Comparison of ENCODE assay signal across 11 mouse cellular contexts in genomic region chr4:45279292-45279691, GRCm38 (mm10). TPM values are rescaled to one million over a fixed set of nuclear protein-coding genes. Genes with fewer than 3 reads are reported as not detected.
DNase-seq lines count a peak whose midpoint lies in the region; ATAC-seq and TF ChIP-seq lines count a peak whose summit lies in the region.
"Had no signal": no experiment of that assay in that cellular context is flagged by ENCODE, and none has a peak within 500 bp of the region (broad histone marks: within the 10 kb centered on the region; RNA-seq: fewer than 3 reads in every experiment).

No protein-coding gene starts in this region.

- H3K4me1 ChIP-seq in kidney, embryonic 15.5 days: no peaks in the 10 kb centered on the region
- no peaks in the 10 kb centered on the region for H3K4me1 ChIP-seq in kidney, embryonic 16.5 days (ENCODE audit: insufficient read depth, low read length)
- no peaks in the 10 kb centered on the region; the same call in 1 of the 2 replicates for H3K4me1 ChIP-seq in testis, adult 2 months (ENCODE audit: control insufficient read depth, insufficient read depth, low read length)
- H3K4me1 ChIP-seq: heart, embryonic 15.5 days; intestine, embryonic 15.5 days had no signal

- no peak overlapping the region for H3K4me2 ChIP-seq in kidney, embryonic 15.5 days
- no peak overlapping the region for H3K4me2 ChIP-seq in kidney, embryonic 16.5 days (replicated peaks; ENCODE audit: low read depth, low read length)
- H3K4me2 ChIP-seq: heart, embryonic 15.5 days; intestine, embryonic 15.5 days had no signal

- ATAC-seq in kidney, embryonic 15.5 days (replicated peaks; ENCODE audit: low FRiP score): 0 out of 2 replicates have a peak, but pooled peaks have one; percentile 15
- no peak; the same call in 1 of the 2 replicates for ATAC-seq in kidney, embryonic 16.5 days (ENCODE audit: low FRiP score, low TSS enrichment)
- ATAC-seq in granulocyte monocyte progenitor cell, adult 5-6 weeks (replicated peaks; ENCODE audit: poor library complexity, severe bottlenecking): peak; percentile 46

- H3K9me3 ChIP-seq in kidney, embryonic 15.5 days (replicated peaks): no peaks in the 10 kb centered on the region
- no peaks in the 10 kb centered on the region for H3K9me3 ChIP-seq in kidney, embryonic 16.5 days (ENCODE audit: low read length)
- H3K9me3 ChIP-seq: heart, embryonic 15.5 days; intestine, embryonic 15.5 days had no signal

- WGBS in kidney, embryonic 15.5 days: 51% methylated on average over 8 of the region's 8 CpGs
- 67% methylated on average over 8 of the region's 8 CpGs for WGBS in kidney, embryonic 16.5 days

- no peak for TF ChIP-seq POLR2A in testis, adult 2 months (IDR thresholded peaks at IDR 0.05; ENCODE audit: control insufficient read depth, low read depth, low read length)

- no peak overlapping the region for H3K27ac ChIP-seq in kidney, embryonic 15.5 days
- no peak overlapping the region for H3K27ac ChIP-seq in kidney, embryonic 16.5 days (ENCODE audit: low read length)
- H3K27ac ChIP-seq in testis, adult 2 months (ENCODE audit: control insufficient read depth, insufficient read depth, low read depth, low read length): no peak overlapping the region
- H3K27ac ChIP-seq: heart, embryonic 15.5 days; intestine, embryonic 15.5 days had no signal

- TF ChIP-seq CTCF in testis, adult 2 months (IDR thresholded peaks at IDR 0.05; ENCODE audit: control insufficient read depth, insufficient read depth, insufficient replicate concordance, low read depth, low read length): peak; percentile 12; the same call in 1 of the 2 replicates

- H3K4me3 ChIP-seq in kidney, embryonic 15.5 days (replicated peaks): no peak overlapping the region
- no peak overlapping the region for H3K4me3 ChIP-seq in kidney, embryonic 16.5 days (ENCODE audit: low read length)
- H3K4me3 ChIP-seq in testis, adult 2 months (ENCODE audit: control insufficient read depth, low read depth, low read length): no peak overlapping the region
- H3K4me3 ChIP-seq: heart, embryonic 15.5 days; intestine, embryonic 15.5 days had no signal

- no peaks in the 10 kb centered on the region for H3K27me3 ChIP-seq in kidney, embryonic 15.5 days
- H3K27me3 ChIP-seq in kidney, embryonic 16.5 days (ENCODE audit: insufficient read depth, low read length): no peaks in the 10 kb centered on the region
- no peaks in the 10 kb centered on the region for H3K27me3 ChIP-seq in testis, adult 2 months (ENCODE audit: control insufficient read depth, insufficient read depth, low read length)
- H3K27me3 ChIP-seq: heart, embryonic 15.5 days; intestine, embryonic 15.5 days had no signal

- H3K9ac ChIP-seq in kidney, embryonic 15.5 days: no peak overlapping the region
- no peak overlapping the region for H3K9ac ChIP-seq in kidney, embryonic 16.5 days (replicated peaks; ENCODE audit: low read length)
- H3K9ac ChIP-seq: heart, embryonic 15.5 days; intestine, embryonic 15.5 days had no signal

- DNase-seq in testis, postnatal 14 days (ENCODE audit: low spot score): no peak
- DNase-seq in spleen, postnatal 4 days (ENCODE audit: low spot score in 2 of 2): no peak
- DNase-seq in gastrocnemius, postnatal 10 days: no peak
- DNase-seq: right cerebral cortex, postnatal 25 days; thymus, postnatal 25 days had no signal

- no peaks in the 10 kb centered on the region for H3K36me3 ChIP-seq in kidney, embryonic 15.5 days
- H3K36me3 ChIP-seq in kidney, embryonic 16.5 days (ENCODE audit: insufficient read depth, low read length): no peaks in the 10 kb centered on the region
- no peaks in the 10 kb centered on the region for H3K36me3 ChIP-seq in testis, adult 2 months (ENCODE audit: control insufficient read depth, insufficient read depth, low read length)
- H3K36me3 ChIP-seq: heart, embryonic 15.5 days; intestine, embryonic 15.5 days had no signal

RNA-seq across cellular contexts. Expression of gene Trmt10b, which starts 17.6 kb away (rescaled TPM):
- 18.1 and 18.8 TPM in 2 replicates for polyA plus RNA-seq in kidney, embryonic 15.5 days (2015; fragmentation: Nextera tagmentation; extraction: Ambion mirVana)
- polyA plus RNA-seq in kidney, embryonic 16.5 days (2015; fragmentation: Nextera tagmentation; extraction: Ambion mirVana): 18.7 TPM in 2 replicates
- 6.5 and 8.3 TPM in 2 replicates for polyA plus RNA-seq in testis, adult 2 months (2012; rRNA removed)
- 10.5 and 19.3 TPM in 2 replicates for total RNA-seq in granulocyte monocyte progenitor cell, adult 5-6 weeks (2014; fragmentation: Nextera tagmentation)
- total RNA-seq in granulocyte monocyte progenitor cell, adult 5-6 weeks (2017): 15.2 and 25.6 TPM in 2 replicates
- 1 to 10 TPM; 4.0 to 6.2 TPM for total RNA-seq in gastrocnemius, postnatal 10 days (2021)
